Mouse (Mus musculus) stomach, postnatal 0 days (tissue): ENCODE measurements around the gene Arl13b.

Source experiments
- CTCF ChIP-seq: IDR thresholded peaks from 2 replicates; pipeline ENCODE4 v1.5.1; 2016; ENCODE audit warnings: antibody characterized with exemption, low read depth, mild to moderate bottlenecking, moderate library complexity
- EP300 ChIP-seq: optimal IDR thresholded peaks from 2 replicates; pipeline ENCODE3; 2016; ENCODE audit warnings: antibody characterized with exemption

DNA sequence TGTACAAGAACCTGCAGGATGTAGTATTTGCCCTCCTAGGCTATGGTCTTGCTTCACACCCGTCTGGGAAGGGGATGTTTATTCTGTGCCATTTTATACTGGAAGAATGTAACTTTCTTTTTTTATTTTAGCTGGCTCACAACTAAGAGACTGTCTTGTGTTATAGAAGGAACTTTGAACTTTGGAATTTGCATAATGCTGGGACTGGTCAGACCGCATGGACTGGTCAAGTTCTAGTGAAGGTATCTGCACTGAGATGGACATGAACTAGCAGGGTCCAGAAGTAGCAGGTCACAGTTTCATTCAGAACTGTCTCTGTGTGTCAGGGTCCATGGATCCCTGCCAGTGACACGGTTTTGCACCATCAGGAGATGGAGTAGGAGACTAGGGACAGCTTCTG is 47.0 kb downstream of the Arl13b start:
- TF ChIP-seq CTCF, result no peak
- no peak for TF ChIP-seq EP300
